Mouse (Mus musculus) liver, adult 2 months (tissue): ENCODE results near the gene Fcho1. TPM values are rescaled to one million over a fixed set of nuclear protein-coding genes. Genes with fewer than 3 reads are reported as not detected.

ENCODE experiments used
- DNase-seq: peaks from one replicate; pipeline ENCODE4 v3.0.0-alpha.2; 2011; ENCODE audit warnings: low read depth, low spot score; ENCODE audit errors: extremely low read depth
- H3K27ac ChIP-seq: fragments of 200-500 bp; replicated peaks from 2 replicates; pipeline ENCODE4 v1.5.1; 2012; ENCODE audit warnings: low read depth, mild to moderate bottlenecking, control low read depth, inconsistent platforms, low read length; ENCODE audit not compliant: insufficient read depth
- H3K27me3 ChIP-seq: fragments of 200-500 bp; 2 replicates; pipeline ENCODE4 v1.6.1; 2012; ENCODE audit warnings: mild to moderate bottlenecking, moderate library complexity, low read length, inconsistent platforms; ENCODE audit not compliant: control insufficient read depth, insufficient read depth
- H3K36me3 ChIP-seq: fragments of 200-500 bp; 2 replicates; pipeline ENCODE4 v1.6.1; 2012; ENCODE audit warnings: low read length, inconsistent platforms; ENCODE audit not compliant: control insufficient read depth, insufficient read depth
- H3K4me1 ChIP-seq: fragments of 200-500 bp; 2 replicates; pipeline ENCODE4 v1.6.1; 2011; ENCODE audit warnings: low read length; ENCODE audit not compliant: control insufficient read depth, insufficient read depth
- H3K4me3 ChIP-seq: fragments of 200-500 bp; 2 replicates; pipeline ENCODE4 v1.5.1; 2011; ENCODE audit warnings: low read depth, mild to moderate bottlenecking, control low read depth, low read length, moderate library complexity; ENCODE audit not compliant: insufficient read depth
- H3K79me2 ChIP-seq: fragments of 200-500 bp; 2 replicates; pipeline ENCODE4 v1.6.1; 2012; ENCODE audit warnings: inconsistent platforms, mild to moderate bottlenecking, low read length, moderate library complexity; ENCODE audit not compliant: control insufficient read depth, insufficient read depth
- H3K9ac ChIP-seq: fragments of 200-500 bp; 2 replicates; pipeline ENCODE4 v1.6.1; 2012; ENCODE audit warnings: low read depth, mild to moderate bottlenecking, control low read depth, inconsistent platforms, low read length
- CTCF ChIP-seq: fragments of 200-500 bp; IDR thresholded peaks from 2 replicates; pipeline ENCODE4 v1.5.1; 2011; ENCODE audit warnings: low read depth, low read length, control low read depth
- POLR2A ChIP-seq: fragments of 200-500 bp; IDR thresholded peaks from 2 replicates; pipeline ENCODE4 v1.6.1; 2011; ENCODE audit warnings: low read length, control low read depth; ENCODE audit not compliant: insufficient read depth; ENCODE audit errors: extremely low read depth
- WGBS: fragments of 180-500 bp; shearing (Covaris S2); methylation state at CpG from one replicate; pipeline ENCODE4 v1.1.7; 2018; 5-methylcytosine and 5-hydroxymethylcytosine counted together
- polyA plus RNA-seq: library from polyadenylated mRNA; depleted of rRNA; stranded (reverse); fragments of >200 nt; gene quantifications from 2 replicates; pipeline ENCODE4 v1.2.3, GENCODE M21; 2012
- total RNA-seq: library from RNA; depleted of rRNA; stranded (reverse); fragments of >200 nt; gene quantifications from 2 replicates; pipeline ENCODE4 v1.2.3, GENCODE M21; 2014

The Fcho1 gene
- total and polyA plus RNA-seq, 2 experiments = 0.18 to 2.8 TPM

GRCm38 (mm10) chr8:71718252-71718651, 7.3 kb downstream of the Fcho1 start:
- TF ChIP-seq POLR2A (no peak), CTCF (no peak)
- no peaks in the 10 kb centered on the region for H3K79me2 ChIP-seq

DNA sequence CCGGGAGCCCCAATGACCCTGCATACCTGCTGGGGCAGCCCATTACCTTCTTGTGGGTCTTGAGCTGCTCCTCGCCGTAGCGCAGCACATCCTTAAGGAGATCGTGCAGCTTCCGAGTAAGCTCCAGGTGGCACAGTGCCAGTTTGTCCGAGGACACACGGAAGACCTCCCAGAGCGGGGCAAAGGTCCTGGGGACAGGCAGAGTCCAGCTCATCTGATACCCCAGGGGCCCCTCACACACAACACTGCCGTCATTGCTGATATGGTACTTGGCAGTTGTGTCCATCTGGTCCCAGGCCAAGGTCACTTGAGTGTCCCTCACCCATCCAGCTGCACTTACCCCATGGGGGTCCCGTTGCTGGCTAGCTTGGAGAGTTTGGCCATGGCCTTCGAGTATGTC, 8.4 kb downstream of the Fcho1 start:
- H3K27ac ChIP-seq = no peak overlapping the region
- no peaks in the 10 kb centered on the region for H3K36me3 ChIP-seq
- no peak overlapping the region for H3K4me3 ChIP-seq
- H3K4me1 ChIP-seq = no peaks in the 10 kb centered on the region
- TF ChIP-seq POLR2A (no peak), CTCF (no peak)
- H3K27me3 ChIP-seq = no peaks in the 10 kb centered on the region
- no peaks in the 10 kb centered on the region for H3K79me2 ChIP-seq
- DNase-seq = no peak
- WGBS = 66% methylated on average over 12 of the region's 12 CpGs
- no peak overlapping the region for H3K9ac ChIP-seq

More at GRCm38 (mm10) chr8:71718252-71718651, 7.3 kb downstream of the Fcho1 start:
- Histone ChIP-seq H3K9ac (no peak overlapping the region), H3K4me3 (no peak overlapping the region), H3K4me1 (no peaks in the 10 kb centered on the region), H3K36me3 (no peaks in the 10 kb centered on the region), H3K27me3 (no peaks in the 10 kb centered on the region), H3K27ac (no peak overlapping the region)
- 45% methylated on average over 3 of the region's 3 CpGs for WGBS
- no peak for DNase-seq

- TF ChIP-seq CTCF = no peak
- no peaks in the 10 kb centered on the region for H3K36me3 ChIP-seq
Measured at GRCm38 (mm10) chr8:71716561-71717053, 8.9 kb downstream of the Fcho1 start.

GRCm38 (mm10) chr8:71715531-71715930, 10.0 kb downstream of the Fcho1 start:
- TF ChIP-seq POLR2A (no peak), CTCF (no peak)
- H3K4me3 ChIP-seq = no peak overlapping the region
- no peak overlapping the region for H3K27ac ChIP-seq
- WGBS = 42% methylated on average over 8 of the region's 8 CpGs
- H3K9ac ChIP-seq = no peak overlapping the region
- no peaks in the 10 kb centered on the region for H3K27me3 ChIP-seq
- H3K36me3 ChIP-seq = no peaks in the 10 kb centered on the region
- no peaks in the 10 kb centered on the region for H3K4me1 ChIP-seq
- no peaks in the 10 kb centered on the region for H3K79me2 ChIP-seq
- no peak for DNase-seq

More at GRCm38 (mm10) chr8:71716561-71717053, 8.9 kb downstream of the Fcho1 start:
- Histone ChIP-seq H3K27ac (no peak overlapping the region), H3K27me3 (no peaks in the 10 kb centered on the region), H3K79me2 (no peaks in the 10 kb centered on the region), H3K9ac (no peak overlapping the region), H3K4me3 (no peak overlapping the region), H3K4me1 (no peaks in the 10 kb centered on the region)
- 84% methylated on average over 13 of the region's 13 CpGs for WGBS
- no peak for DNase-seq

DNA sequence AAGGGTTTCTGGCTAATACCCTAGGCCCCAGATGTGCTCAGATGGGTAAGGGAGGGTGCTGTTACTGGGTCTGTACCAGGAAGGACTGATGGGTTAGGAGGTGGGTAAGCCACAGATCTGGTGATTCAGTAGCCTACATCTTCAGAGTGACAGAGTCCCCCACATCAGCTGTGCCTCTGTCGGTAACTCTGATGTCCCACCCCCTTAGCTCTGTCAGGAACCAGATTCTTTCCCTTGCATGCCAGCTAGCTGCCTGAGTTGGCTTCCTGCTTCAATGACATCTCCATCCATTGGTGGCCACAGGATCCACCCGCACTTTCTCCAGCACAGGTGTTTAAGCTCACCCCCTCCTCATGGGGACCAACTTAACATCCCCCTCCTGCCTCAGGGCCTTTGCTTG, 13.9 kb downstream of the Fcho1 start:
- Histone ChIP-seq H3K27me3 (no peaks in the 10 kb centered on the region), H3K4me3 (no peak overlapping the region), H3K27ac (no peak overlapping the region), H3K9ac (no peak overlapping the region), H3K4me1 (no peaks in the 10 kb centered on the region), H3K79me2 (no peaks in the 10 kb centered on the region), H3K36me3 (no peaks in the 10 kb centered on the region)
- no peak for DNase-seq
- no peak for TF ChIP-seq CTCF
- TF ChIP-seq POLR2A = no peak
- WGBS = 82% methylated on average over 2 of the region's 2 CpGs

- no peak overlapping the region for H3K4me3 ChIP-seq
- 27% methylated on average over 25 of the region's 25 CpGs for WGBS
- H3K27me3 ChIP-seq = no peaks in the 10 kb centered on the region
- H3K9ac ChIP-seq = no peak overlapping the region
- TF ChIP-seq CTCF = peak; percentile 84
- no peak for TF ChIP-seq POLR2A
- no peaks in the 10 kb centered on the region for H3K79me2 ChIP-seq
- DNase-seq = peak; percentile 35
- H3K4me1 ChIP-seq = no peaks in the 10 kb centered on the region
- no peaks in the 10 kb centered on the region for H3K36me3 ChIP-seq
- no peak overlapping the region for H3K27ac ChIP-seq
Measured at GRCm38 (mm10) chr8:71709800-71710446, 15.6 kb downstream of the Fcho1 start.
